Mouse (Mus musculus) forebrain, embryonic 16.5 days (tissue): ENCODE measurements around the gene Cnnm1. TPM values are rescaled to one million over a fixed set of nuclear protein-coding genes. Genes with fewer than 3 reads are reported as not detected.
A peak's percentile ranks its signal among the peaks of the same experiment; 100 is the strongest.
"Not testable (repeated sequence)": the region's sequence is repeated elsewhere in the genome, so short reads cannot be mapped to it uniquely, and the experiment has no call there.

Source experiments
- ATAC-seq: fragments of 200-750 bp; cut with Nextera tagmentation; 2 replicates; pipeline ENCODE4 v1.8.0; 2017; ENCODE audit warnings: mild to moderate bottlenecking, moderate library complexity
- H3K27ac ChIP-seq: fragments of 300-500 bp; sonication (generic); 2 replicates; pipeline ENCODE4 v1.5.1; 2014; ENCODE audit warnings: low read length, control low read depth
- H3K27me3 ChIP-seq: fragments of 300-500 bp; sonication (generic); replicated peaks from 2 replicates; pipeline ENCODE4 v1.6.1; 2014; ENCODE audit warnings: low read length; ENCODE audit not compliant: control insufficient read depth, insufficient read depth
- H3K36me3 ChIP-seq: fragments of 300-500 bp; sonication (generic); 2 replicates; pipeline ENCODE4 v1.6.1; 2014; ENCODE audit not compliant: control insufficient read depth, insufficient read depth
- H3K4me1 ChIP-seq: fragments of 300-500 bp; sonication (generic); replicated peaks from 2 replicates; pipeline ENCODE4 v1.6.1; 2014; ENCODE audit warnings: low read length; ENCODE audit not compliant: control insufficient read depth, insufficient read depth
- H3K4me2 ChIP-seq: fragments of 300-500 bp; sonication (generic); 2 replicates; pipeline ENCODE4 v1.6.1; 2014; ENCODE audit warnings: mild to moderate bottlenecking, low read length, control low read depth
- H3K4me3 ChIP-seq: fragments of 300-500 bp; sonication (generic); replicated peaks from 2 replicates; pipeline ENCODE4 v1.5.1; 2014; ENCODE audit warnings: mild to moderate bottlenecking, low read length, control low read depth
- H3K9ac ChIP-seq: fragments of 300-500 bp; sonication (generic); replicated peaks from 2 replicates; pipeline ENCODE4 v1.6.1; 2014; ENCODE audit warnings: low read depth, low read length, control low read depth
- H3K9me3 ChIP-seq: fragments of 300-500 bp; sonication (generic); 2 replicates; pipeline ENCODE4 v1.6.1; 2016; ENCODE audit warnings: low read length; ENCODE audit not compliant: control insufficient read depth
- WGBS: fragments of 180-500 bp; shearing (Covaris S2); extraction: QIAGEN DNeasy Blood & Tissue Kit; methylation state at CpG from one replicate; pipeline ENCODE4 v1.1.7; 2014; 5-methylcytosine and 5-hydroxymethylcytosine counted together
- polyA plus RNA-seq: library from polyadenylated mRNA; unstranded; fragments of >200 nt; fragmentation: Nextera tagmentation; extraction: Ambion mirVana; gene quantifications from 2 replicates; pipeline ENCODE4 v1.2.1, GENCODE M21; 2015

Gene Cnnm1
- polyA plus RNA-seq, 1 experiment from 2014 or later = 2.1 TPM

- H3K9me3 ChIP-seq = no peaks in the 10 kb centered on the region
Observed at GRCm38 (mm10) chr19:43476063-43476462, 35.8 kb downstream of the Cnnm1 start.

GRCm38 (mm10) chr19:43477436-43477835, 37.2 kb downstream of the Cnnm1 start:
- no peaks in the 10 kb centered on the region for H3K27me3 ChIP-seq
- 83% methylated on average over 5 of the region's 5 CpGs for WGBS
- H3K9ac ChIP-seq = no peak overlapping the region
- H3K4me2 ChIP-seq = no peak overlapping the region
- no peaks in the 10 kb centered on the region for H3K9me3 ChIP-seq
- H3K36me3 ChIP-seq = no peaks in the 10 kb centered on the region
- no peak overlapping the region for H3K27ac ChIP-seq
- ATAC-seq = no peak
- no peak overlapping the region for H3K4me3 ChIP-seq
- no peaks in the 10 kb centered on the region for H3K4me1 ChIP-seq

More at GRCm38 (mm10) chr19:43476063-43476462, 35.8 kb downstream of the Cnnm1 start:
- Histone ChIP-seq H3K4me3 (no peak overlapping the region), H3K9ac (no peak overlapping the region), H3K27ac (no peak overlapping the region), H3K4me1 (no peaks in the 10 kb centered on the region), H3K27me3 (no peaks in the 10 kb centered on the region), H3K36me3 (no peaks in the 10 kb centered on the region), H3K4me2 (no peak overlapping the region)
- WGBS = 63% methylated on average over 7 of the region's 7 CpGs
- ATAC-seq = no peak

- no peaks in the 10 kb centered on the region for H3K36me3 ChIP-seq
- no peaks in the 10 kb centered on the region for H3K27me3 ChIP-seq
- no peaks in the 10 kb centered on the region for H3K9me3 ChIP-seq
- H3K9ac ChIP-seq = no peak overlapping the region
- 20% methylated on average over 5 of the region's 5 CpGs for WGBS
- no peak overlapping the region for H3K4me3 ChIP-seq
- no peak overlapping the region for H3K4me2 ChIP-seq
- no peak for ATAC-seq
- H3K4me1 ChIP-seq = no peaks in the 10 kb centered on the region
- H3K27ac ChIP-seq = no peak overlapping the region
Observed at GRCm38 (mm10) chr19:43478891-43479290, 38.7 kb downstream of the Cnnm1 start.

GRCm38 (mm10) chr19:43479431-43479830, 39.2 kb downstream of the Cnnm1 start:
- Histone ChIP-seq H3K27ac (no peak overlapping the region), H3K4me1 (no peaks in the 10 kb centered on the region), H3K4me3 (no peak overlapping the region), H3K9ac (no peak overlapping the region), H3K36me3 (no peaks in the 10 kb centered on the region), H3K9me3 (no peaks in the 10 kb centered on the region), H3K4me2 (no peak overlapping the region), H3K27me3 (no peaks in the 10 kb centered on the region)
- 76% methylated on average over 5 of the region's 5 CpGs for WGBS
- no peak for ATAC-seq

GRCm38 (mm10) chr19:43480512-43480911, 40.3 kb downstream of the Cnnm1 start:
- H3K4me3 ChIP-seq = no peak overlapping the region
- H3K4me1 ChIP-seq = no peaks in the 10 kb centered on the region
- no peaks in the 10 kb centered on the region for H3K36me3 ChIP-seq
- H3K27ac ChIP-seq = no peak overlapping the region
- H3K27me3 ChIP-seq = no peaks in the 10 kb centered on the region
- H3K9ac ChIP-seq = no peak overlapping the region
- no peaks in the 10 kb centered on the region for H3K9me3 ChIP-seq
- 58% methylated on average over 9 of the region's 9 CpGs for WGBS
- no peak overlapping the region for H3K4me2 ChIP-seq
- ATAC-seq = no peak

- Histone ChIP-seq H3K27ac (no peak overlapping the region), H3K9ac (no peak overlapping the region), H3K36me3 (no peaks in the 10 kb centered on the region), H3K27me3 (no peaks in the 10 kb centered on the region), H3K4me1 (no peaks in the 10 kb centered on the region), H3K4me2 (no peak overlapping the region), H3K4me3 (no peak overlapping the region), H3K9me3 (no peaks in the 10 kb centered on the region)
- ATAC-seq = no peak
- WGBS = 41% methylated on average over 3 of the region's 3 CpGs
Observed at GRCm38 (mm10) chr19:43487429-43487828, 47.2 kb downstream of the Cnnm1 start.

- H3K27ac ChIP-seq, H3K36me3 ChIP-seq, H3K9ac ChIP-seq, H3K4me2 ChIP-seq, H3K4me3 ChIP-seq, ATAC-seq, H3K4me1 ChIP-seq, H3K9me3 ChIP-seq, H3K27me3 ChIP-seq: not testable (repeated sequence)
- 80% methylated on average over 1 of the region's 1 CpGs for WGBS
Observed at GRCm38 (mm10) chr19:43493316-43493715, 53.1 kb downstream of the Cnnm1 start.

- H3K4me3 ChIP-seq = no peak overlapping the region
- no peak overlapping the region for H3K9ac ChIP-seq
- no peak overlapping the region for H3K27ac ChIP-seq
- no peak overlapping the region for H3K4me2 ChIP-seq
- H3K4me1 ChIP-seq = peaks cover 7% of the 10 kb centered on the region; the same call in 1 of the 2 replicates
- H3K36me3 ChIP-seq = no peaks in the 10 kb centered on the region
- no peaks in the 10 kb centered on the region for H3K9me3 ChIP-seq
- 80% methylated on average over 6 of the region's 6 CpGs for WGBS
- no peaks in the 10 kb centered on the region for H3K27me3 ChIP-seq
- ATAC-seq = no peak
Observed at GRCm38 (mm10) chr19:43493878-43494277, 53.6 kb downstream of the Cnnm1 start.

GRCm38 (mm10) chr19:43494914-43495313, 54.7 kb downstream of the Cnnm1 start:
- ATAC-seq = no peak
- Histone ChIP-seq H3K4me2 (peak overlapping the region; percentile 53), H3K9me3 (no peaks in the 10 kb centered on the region), H3K36me3 (0 out of 2 replicates have a peak, but pooled peaks cover 2% of the 10 kb centered on the region), H3K27ac (no peak overlapping the region), H3K27me3 (no peaks in the 10 kb centered on the region), H3K4me3 (peak overlapping the region; percentile 28), H3K9ac (peak overlapping the region; percentile 34; the same call in 1 of the 2 replicates), H3K4me1 (peaks cover 7% of the 10 kb centered on the region; the same call in 1 of the 2 replicates)
- WGBS = 14% methylated on average over 14 of the region's 14 CpGs

- no peak overlapping the region for H3K4me2 ChIP-seq
- H3K36me3 ChIP-seq = peaks cover 8% of the 10 kb centered on the region; the same call in 1 of the 2 replicates
- no peak overlapping the region for H3K27ac ChIP-seq
- ATAC-seq = peak; percentile 29; the same call in 1 of the 2 replicates
- 24% methylated on average over 5 of the region's 5 CpGs for WGBS
- no peaks in the 10 kb centered on the region for H3K27me3 ChIP-seq
- no peak overlapping the region for H3K9ac ChIP-seq
- no peak overlapping the region for H3K4me3 ChIP-seq
- H3K9me3 ChIP-seq = no peaks in the 10 kb centered on the region
- H3K4me1 ChIP-seq = peaks cover 7% of the 10 kb centered on the region; the same call in 1 of the 2 replicates
Observed at GRCm38 (mm10) chr19:43495846-43496245, 55.6 kb downstream of the Cnnm1 start.
